Mouse (Mus musculus) left cerebral cortex, adult 9 months (tissue): ENCODE measurements around the gene Eif3b.

ENCODE experiments used
- DNase-seq, 2 experiments: peaks; one replicate each; pipeline ENCODE4 v3.0.0; 2022; ENCODE audit warnings: low spot score in 2 of 2

Gene Eif3b

DNA sequence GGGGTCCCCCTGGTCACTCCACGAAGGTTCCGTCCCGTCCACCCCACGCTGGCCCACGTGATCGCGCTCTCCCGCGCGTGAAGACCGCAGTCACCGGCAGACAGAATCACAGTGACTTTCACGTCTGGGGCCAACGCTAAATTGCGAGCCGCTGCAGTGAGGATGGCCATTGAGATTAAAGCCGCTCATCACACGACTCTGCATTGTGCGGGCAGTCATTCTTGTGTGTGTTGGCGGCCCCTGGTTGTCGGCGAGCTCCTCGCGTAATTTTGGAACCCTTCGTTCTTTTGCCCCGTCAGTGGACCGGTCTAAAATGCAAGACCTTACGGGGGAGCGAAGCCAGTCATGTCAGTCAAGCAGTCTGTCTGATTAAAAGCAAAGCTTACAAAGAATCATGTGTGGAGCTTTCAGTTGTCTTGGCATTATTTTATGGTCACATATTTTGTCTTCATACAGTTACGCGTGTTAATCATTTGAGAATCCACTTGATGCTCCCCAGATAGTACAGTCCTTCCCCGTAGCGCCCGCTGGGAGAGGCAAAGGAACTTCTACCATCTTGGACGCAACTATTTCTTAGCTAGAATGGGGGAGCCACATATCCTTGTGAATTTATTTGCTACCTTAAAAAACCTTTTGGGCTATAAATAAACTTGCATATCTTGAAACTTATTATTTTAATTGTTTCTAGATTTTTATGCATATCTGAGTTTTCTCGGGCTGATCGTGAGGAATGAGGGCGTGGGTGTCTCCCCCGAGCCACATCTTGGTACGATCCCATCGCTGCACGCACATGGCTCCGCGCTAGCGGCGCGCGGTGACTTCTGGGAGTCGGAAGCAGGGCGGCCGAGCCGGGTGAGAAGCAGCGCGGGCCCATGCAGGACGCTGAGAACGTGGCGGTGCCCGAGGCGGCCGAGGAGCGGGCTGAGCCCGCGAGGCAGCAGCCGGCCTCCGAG is at the start of gene Eif3b:
Gene Eif3b (plus strand): TSS at position 840 of the 953 bp plus-strand sequence.
- DNase-seq: peak; percentile 74 to 90

DNA sequence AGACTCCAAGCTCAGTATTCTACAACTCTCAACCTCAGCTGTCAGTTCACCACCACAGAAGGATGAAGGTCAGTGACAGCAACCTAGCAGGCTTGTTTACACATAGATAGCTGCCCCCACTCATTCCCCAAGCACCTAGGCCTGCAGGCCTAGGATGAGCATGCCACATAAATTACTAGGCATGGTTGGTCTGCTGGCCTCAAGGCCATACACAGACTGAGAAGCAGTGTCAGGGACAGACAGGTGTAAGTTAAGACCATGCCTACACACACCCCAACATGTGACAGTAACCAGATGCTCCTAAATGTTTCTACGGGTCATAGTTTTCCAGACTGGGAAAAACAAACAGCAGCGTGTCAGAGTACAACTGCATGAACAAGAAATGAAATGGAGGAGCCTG is 49.7 kb upstream of the Eif3b start:
- DNase-seq: no peak

DNA sequence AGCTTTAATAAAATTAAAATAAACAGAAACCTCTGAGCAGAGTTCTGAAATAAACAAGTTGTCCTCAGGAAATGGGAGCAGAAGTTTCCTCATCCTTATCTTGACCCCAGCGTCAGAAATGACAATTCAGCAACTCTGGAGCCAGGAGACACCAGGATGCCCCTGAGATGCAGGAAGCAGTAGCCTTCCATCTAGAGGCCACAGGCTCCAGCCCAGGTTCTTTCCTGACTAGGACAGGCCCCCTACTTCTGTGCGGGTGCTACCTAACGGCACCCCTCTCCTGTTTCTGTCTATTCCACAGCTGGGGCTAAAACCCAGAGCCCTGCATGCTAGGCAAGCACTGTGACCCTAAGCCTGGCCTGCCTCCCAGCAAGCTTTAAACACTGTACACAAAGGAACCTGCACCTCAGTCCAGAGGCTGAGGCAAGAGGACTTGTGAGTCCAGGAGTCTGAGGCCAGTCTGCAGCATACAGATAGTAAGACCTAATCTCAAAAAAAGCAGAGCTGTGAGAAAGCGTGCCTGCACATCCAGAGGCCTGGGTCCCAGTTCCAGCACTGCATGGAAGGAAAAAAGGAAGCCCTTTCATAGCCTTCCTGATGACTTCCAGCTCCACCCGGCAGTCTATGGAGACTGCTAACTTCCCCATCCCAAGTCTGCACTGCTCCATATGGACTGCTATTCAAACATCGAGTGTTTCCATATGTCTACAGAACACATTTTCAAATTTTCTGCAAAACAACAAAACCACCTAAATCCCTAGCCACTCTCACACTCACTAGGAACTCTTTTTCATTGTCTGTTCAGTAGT is 48.5 kb upstream of the Eif3b start:
- no peak for DNase-seq

DNA sequence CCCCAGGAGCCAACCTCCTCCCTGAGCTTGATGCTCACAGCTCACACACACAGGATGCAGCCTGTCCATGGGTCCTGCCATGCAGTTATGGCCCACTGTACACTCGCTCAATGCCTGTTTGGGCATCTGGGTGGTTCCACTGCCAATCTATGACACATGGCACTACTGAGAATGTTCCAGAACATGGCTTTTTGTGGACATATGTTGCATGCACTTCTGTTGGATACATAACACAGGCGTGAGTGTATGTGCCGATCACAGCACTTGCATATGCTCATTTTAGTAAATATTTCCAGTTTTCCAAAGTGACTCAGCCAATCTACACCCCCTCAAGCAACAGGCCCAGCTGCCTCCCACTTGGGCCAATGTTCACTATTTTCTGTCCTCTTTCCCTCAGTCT is 47.5 kb upstream of the Eif3b start:
- DNase-seq: peak; percentile 18 to 52

DNA sequence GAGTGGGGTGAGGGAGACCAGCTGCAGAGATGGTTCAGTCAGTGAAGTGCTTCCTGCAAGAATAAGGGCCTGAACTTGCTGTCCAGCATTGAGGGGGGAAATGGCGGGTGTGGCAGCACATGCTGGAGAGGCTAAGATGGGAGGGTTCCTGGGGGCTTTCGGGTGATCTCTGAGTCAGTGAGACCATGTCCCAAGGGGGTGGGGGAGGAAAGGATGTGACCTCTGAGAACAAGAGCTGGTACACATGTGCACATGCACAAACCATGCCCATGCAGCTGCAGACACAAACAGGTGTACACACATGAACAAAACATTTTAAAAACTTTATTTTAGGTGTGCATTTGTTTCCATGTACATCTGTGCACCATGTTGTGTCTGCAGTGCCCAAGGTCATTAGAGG is 45.4 kb upstream of the Eif3b start:
- no peak for DNase-seq

DNA sequence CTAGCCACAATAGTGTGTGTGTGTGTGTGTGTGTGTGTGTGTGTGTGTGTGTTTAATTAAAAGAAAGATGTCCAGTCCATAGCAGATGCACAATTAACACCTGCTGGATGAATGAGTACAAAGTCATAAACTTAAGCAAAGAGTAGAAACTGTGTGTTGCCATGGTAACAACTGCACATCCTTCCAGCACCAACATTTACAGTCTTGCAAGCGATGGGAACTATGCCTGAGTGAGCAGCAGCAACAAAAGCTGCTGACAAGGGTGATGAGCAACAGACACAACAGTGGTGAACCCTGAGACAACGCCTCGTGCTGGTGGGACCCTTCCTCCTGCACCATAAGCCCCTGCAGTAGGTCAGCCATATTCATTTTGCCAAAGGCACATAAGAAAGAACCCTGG is 44.9 kb upstream of the Eif3b start:
- DNase-seq: peak in 1 of 2 experiments; percentile 26

DNA sequence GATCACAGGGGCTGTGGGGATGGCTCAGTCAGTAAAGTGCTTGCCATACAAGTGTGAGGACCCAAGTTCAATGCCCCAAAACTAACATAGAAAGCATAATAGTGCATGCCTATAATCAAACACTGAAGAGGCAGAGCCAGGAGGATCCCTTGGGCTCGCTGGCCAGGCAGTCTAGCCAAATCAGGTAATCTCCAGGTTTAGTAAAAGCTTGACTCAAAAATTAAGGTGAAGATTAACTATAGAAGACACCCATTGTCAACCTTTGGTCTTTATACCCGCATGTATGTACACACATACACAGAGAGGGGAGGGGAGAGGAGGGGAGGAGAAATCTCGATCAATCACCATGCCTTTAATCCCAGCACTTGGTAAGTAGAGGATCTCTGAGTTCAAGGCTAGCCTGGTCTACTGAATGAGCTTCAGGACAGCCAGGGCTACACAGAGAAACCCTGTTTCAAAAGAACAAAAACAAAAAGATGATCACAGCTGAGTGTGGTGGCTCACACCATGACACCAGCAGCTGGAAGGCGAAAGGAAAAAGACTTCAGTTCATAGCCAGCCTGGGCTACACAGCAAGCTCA is 43.8 kb upstream of the Eif3b start:
- DNase-seq: no peak

DNA sequence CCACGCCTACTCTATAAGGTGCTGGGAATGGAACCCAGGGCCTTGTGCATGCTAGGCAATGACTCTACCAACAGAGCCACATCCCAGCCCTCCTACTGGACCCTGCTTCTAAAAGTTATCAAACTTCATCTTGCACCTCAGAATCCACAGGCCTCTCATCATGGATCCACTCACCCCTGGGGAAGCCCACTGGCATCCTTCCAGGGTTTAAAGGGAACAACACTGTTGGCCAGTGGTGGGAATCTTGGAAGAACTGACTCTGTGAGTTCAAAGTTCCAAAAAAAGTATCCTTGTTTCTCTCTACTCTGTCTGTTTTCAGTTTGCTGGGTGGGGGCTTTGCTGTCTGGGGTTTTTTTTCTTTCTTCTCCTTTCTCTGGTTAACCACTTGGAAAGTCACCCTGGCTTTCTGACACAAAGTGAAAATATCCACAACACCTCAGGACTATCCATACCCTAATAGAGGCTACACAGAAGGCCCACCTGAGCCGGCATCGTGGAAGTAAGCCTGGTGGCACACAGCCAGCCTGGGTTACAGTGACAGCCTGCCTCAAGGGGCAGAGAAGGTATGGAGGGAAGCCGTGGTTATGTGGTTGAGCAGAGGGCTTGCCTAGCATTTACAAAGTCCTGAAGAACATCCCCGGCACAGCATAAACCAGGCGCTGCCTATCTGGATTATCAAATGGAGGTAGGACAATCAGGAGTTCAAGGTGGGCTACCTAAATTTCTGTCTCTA is 40.8 kb upstream of the Eif3b start:
- DNase-seq: no peak

DNA sequence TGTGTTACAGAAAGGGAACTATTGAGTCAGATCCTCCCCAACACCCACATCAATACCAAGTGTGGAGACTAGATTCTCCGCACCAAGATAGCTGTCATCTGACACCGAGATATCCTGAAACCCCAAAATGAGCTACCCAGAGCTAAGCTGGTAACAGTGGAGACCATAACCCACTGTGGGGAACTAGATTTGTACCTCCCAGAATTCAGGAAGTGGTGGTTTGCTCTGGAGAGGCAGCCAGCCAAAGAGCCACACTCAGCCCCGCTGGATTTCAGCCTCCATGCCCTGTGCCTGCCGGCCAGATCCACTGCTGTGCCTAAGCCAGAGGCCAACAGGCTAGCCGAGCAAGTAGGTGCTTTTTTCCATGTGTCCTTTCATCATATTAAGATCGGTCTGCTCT is 39.8 kb upstream of the Eif3b start:
- no peak for DNase-seq

DNA sequence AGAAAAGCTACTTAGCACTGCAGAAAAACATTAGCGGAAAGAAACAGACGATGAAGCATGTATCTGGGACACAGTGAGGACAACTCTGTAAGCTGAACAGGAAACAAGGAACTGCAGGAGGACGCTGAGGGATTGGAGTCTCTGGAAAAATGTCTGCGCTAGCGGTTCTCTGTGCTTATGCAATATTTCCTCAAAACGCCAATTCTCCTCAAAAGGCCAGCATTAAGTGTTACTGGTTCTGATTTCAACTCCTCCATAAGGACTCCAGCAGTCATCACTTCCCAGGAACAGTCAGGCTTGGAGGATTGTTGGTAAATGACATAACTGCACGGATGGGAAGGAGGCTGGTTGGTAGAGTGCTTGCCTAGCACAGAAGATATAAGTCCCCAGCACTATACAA is 38.0 kb upstream of the Eif3b start:
- DNase-seq: no peak

DNA sequence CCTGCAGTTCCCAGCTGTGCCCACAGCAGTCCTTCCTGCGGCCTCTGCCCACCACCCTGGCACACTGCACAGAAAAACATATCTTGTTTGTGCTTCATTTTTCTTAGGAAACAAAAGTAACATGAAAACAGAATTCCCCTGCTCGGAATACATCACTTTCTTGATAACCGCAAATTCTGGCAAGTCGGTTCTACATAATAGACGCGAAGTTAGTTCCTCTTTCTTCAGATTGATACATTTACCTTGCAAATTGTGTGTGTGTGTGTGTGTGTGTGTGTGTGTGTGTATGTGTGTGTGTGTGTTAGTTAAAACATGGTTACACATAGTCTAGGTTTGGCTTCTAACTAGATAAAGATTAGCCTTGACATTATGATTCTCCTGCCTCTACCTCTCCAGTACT is 36.4 kb upstream of the Eif3b start:
- no peak for DNase-seq

DNA sequence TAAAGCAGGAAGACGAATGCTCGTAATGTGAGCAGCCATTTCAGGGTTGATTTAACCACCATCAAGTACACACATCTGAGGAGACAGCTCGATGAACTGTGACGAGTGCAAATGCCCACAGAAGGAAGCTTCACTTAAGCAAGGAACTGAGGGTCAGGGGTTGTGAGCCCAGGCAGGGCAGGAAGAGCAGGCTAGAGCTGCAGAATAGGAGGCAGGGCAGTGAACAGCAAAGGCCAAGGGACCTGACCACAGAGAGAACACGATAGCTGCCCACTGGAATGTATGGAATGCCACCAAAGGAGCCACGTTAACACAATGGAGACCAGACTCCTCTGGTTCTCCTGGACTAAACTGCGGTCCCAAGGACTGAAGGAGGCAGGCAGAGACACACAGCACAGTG is 35.6 kb upstream of the Eif3b start:
- no peak for DNase-seq

DNA sequence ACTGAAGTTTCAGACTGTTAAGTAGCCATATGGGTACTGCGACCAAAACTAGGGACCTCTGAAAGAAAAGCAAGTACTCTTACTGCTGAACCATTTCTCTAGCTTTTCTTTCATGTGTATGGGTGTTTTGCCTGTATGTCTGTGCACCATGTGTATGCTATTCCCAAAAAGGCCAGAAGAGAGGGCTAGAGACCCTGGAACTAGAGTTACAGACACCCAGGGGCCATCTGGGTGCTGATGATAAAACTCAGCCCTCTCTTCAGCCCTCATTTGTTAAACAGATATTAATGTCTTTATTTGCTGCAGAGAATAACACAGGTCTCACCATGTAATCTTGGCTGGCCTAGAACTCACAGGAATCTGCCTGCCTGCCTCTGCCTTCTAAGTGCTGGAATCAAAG is 34.7 kb upstream of the Eif3b start:
- DNase-seq: no peak

DNA sequence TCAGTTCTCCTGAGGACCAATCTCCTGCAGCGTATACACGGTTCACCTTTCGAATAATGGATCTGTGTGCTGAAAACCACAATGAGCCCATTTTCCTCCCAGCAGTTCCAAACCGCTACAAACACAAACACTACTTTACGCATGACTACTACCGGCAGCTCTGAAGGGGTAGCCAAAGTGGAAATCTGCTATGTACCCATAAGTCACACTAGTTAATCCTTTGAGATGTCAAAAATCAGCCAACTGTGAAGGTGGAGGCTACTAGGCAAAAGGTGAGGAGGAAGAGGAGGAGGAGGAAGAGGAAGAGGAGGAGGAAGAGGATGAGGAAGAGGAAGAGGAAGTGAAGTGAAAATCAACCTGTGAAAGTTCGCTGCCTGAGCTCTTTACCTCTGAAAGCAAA is 31.9 kb upstream of the Eif3b start:
- no peak for DNase-seq

DNA sequence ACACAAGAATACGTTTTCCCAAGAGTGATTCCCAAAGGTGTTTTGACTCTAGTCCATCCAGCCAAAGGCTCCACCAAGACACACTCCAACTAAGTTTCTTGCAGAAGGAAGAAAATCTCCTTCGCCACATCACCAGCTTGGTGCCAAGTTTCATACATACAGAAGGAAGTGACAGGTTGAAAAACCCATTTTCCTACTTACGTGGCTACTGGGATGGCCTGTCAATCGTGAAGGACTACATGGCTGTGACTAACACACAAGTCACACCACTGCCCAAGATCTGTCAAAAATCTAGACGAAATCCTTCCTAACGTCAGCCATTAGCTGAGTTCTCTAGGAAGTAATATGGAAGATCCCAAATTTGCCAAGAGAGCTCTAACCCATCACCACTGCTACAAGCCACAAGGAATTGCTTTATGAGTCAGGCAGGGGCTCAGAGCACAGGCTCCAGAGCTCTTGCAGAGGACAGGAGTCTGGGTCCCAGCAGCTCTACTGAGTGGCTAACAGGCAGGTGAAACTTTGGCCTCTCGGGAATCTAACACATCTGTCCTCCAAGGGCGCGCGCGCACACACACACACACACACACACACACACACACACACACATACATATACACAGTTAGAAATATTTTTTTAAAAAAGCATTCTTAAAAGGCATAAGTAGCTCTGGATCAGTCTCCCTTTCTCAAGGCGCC is 31.2 kb upstream of the Eif3b start:
- DNase-seq: no peak

DNA sequence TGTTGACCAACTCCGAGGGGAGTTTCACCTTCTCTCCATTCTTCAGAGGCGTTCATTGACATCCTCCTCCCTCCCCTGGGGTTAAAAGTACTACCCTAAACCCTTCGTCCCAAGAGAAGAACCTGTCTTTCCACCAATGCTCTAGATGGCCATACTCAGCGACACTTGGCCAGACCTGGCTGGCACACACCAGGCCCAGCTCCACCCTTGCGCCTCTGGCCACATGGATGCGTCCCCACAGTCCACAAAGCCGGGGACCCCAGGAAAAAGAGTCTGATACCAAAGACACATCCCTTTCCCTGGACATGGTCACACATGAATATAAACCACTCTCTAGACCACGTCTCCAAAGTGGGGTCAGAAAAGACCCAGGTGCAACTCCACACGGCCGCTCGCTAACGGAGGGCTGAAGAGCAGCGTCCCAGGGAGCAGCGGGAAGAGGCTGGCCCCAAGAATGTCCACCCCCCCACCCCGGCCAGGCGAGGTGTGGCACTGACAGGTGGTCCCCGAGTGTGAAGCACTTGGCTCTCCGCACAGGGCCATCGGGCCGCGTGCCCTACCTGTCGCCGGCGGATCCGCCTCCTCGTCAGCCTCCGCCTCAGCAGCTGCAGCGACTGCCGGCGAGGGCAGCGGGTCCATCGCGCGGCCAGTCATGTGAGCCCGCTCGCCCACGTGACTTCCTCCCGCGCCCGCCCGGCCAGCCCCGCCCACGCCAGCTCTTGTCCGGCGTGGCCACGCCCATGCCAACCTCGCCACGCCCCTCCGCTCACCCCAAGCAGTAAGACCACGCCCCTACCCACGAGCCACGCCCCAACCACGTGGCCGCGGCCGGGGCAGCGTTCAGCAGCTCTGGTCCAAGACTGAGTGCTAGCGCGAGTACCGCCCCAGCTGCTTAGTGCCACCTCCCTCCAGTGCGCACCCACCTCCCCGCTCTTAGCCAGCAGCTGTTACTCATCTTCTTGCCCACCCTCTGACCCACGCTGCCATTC is 30.2 kb upstream of the Eif3b start, which contains the start of gene Snx8:
Gene Snx8 (minus strand): TSS at position 675 of the 989 bp plus-strand sequence.
- DNase-seq: peak; percentile 69 to 90

DNA sequence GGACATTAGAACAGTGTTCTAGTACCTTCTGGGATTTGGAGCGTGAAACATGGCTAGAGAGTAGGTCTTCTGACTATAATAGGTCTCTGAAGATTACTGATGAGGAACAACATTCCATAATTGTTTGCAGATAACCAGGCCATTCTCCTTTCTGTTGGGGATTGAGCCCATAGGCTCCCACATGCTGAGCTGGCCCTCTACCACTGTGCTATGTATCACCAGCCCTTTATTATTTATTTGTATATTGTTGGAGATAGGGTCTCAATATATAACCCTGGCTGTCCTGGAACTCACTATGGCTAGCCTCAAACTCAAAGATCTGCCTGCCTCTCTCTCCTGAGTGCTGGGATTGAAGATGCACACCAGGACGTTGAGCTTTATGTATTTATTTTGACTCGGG is 29.5 kb upstream of the Eif3b start:
- DNase-seq: no peak

DNA sequence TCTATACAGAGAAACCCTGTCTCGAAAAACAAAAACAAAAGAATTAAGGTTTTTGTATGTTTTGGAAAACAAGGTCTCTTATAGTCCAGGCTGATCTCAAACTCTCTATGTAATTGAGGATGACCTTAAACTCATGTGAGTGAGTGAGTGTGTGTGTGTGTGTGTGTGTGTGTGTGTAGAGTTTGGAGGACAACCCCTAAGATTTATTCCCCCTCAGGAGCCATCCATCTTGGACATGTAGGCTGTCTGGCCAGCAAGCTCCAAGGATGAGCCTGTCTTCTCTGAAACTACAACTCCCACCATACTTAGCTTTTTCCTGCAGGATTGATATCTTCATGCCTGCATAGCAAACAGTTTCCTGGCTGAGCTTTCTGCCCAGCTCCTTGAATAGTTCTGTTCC is 27.7 kb upstream of the Eif3b start:
- DNase-seq: no peak

DNA sequence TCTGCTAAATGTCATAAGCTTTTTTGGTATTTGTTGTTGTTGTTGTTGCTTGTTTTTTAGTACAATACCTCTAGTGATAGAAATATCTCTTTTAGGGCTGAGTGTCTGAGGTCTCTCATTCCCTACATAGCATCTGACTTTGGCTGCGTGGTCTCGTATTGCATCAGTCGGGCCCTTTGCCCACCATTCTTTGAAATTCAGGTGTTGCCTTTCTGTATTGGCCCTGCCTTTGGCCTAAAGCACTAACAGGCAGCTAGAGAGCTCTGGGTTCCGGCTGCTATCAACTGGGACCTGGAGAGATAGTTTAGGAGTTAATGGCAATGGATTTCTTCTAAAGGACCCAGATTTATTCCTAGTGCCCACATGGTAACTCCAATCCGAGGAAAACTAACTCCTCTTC is 27.1 kb upstream of the Eif3b start:
- DNase-seq: no peak

DNA sequence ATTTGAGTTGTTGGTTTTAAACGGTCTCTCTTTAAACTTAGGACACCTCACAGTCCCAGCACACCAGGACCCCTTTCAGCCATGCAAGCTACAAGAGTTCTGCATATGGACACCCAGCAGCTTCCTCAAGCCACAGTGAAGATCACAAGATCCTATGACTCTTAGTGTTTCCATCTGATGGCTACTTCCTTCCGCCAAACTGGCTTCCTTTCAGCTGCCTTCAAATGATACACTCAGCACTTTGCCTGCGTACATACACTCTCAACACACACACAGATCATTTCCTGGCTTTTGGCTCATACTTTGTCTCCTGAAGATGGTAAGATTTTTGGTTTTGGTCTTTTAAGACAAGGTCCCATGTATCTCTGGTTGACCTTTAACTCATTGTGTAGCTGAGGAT is 26.4 kb upstream of the Eif3b start:
- DNase-seq: no peak
